Mouse (Mus musculus): ENCODE results near the gene Cep57.

DNA sequence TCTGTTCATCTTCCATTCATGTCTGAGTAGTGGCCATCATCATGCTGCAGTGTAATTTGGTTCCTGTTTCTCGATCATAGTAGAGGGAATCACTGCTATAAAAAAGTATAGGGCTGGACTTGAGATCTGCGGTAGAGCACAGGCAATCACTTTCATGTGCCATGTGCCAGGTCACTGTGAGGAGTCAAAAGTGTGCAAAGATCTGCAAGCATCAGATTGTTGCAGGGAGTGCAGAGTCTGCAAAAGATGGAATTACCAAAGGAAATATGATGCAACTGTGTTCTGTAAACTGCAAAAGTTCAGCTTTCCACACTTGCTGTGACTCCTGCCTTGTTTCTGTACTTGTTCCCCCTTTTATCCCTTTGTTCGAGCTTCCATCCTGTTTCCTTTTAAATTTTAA is 20.7 kb upstream of the Cep57 start:
- TF ChIP-seq CTCF (IDR thresholded peaks at IDR 0.05; ENCODE audit: low read depth) (no peak), EP300 (IDR thresholded peaks at IDR 0.05; ENCODE audit: low read depth) (no peak)

All from liver, postnatal 0 days (tissue).